Mouse (Mus musculus) liver, postnatal 0 days (tissue): ENCODE data around the gene Slc44a1. TPM values are rescaled to one million over a fixed set of nuclear protein-coding genes. Genes with fewer than 3 reads are reported as not detected.

Source experiments
- ATAC-seq: fragments of 200-750 bp; cut with Nextera tagmentation; 2 replicates; pipeline ENCODE4 v1.8.0; 2017; ENCODE audit warnings: mild to moderate bottlenecking, moderate library complexity
- DNase-seq: peaks from one replicate; pipeline ENCODE4 v3.0.0-alpha.2; 2016
- H3K27ac ChIP-seq: fragments of 300-500 bp; sonication (generic); 2 replicates; pipeline ENCODE4 v1.5.1; 2014; ENCODE audit warnings: antibody characterized with exemption, moderate library complexity, mild to moderate bottlenecking, low read depth
- H3K27me3 ChIP-seq: fragments of 300-500 bp; sonication (generic); 2 replicates; pipeline ENCODE4 v1.6.1; 2014; ENCODE audit warnings: low read length, control low read depth, mixed read lengths; ENCODE audit not compliant: insufficient read depth
- H3K36me3 ChIP-seq: fragments of 300-500 bp; sonication (generic); replicated peaks from 2 replicates; pipeline ENCODE4 v1.6.1; 2014; ENCODE audit warnings: mild to moderate bottlenecking, control low read depth, low read length, moderate library complexity, mixed read lengths; ENCODE audit not compliant: insufficient read depth
- H3K4me1 ChIP-seq: fragments of 300-500 bp; sonication (generic); 2 replicates; pipeline ENCODE4 v1.6.1; 2014; ENCODE audit warnings: antibody characterized with exemption, mild to moderate bottlenecking, control low read depth; ENCODE audit not compliant: insufficient read depth
- H3K4me2 ChIP-seq: fragments of 300-500 bp; sonication (generic); 2 replicates; pipeline ENCODE4 v1.6.1; 2014; ENCODE audit warnings: low read depth, mild to moderate bottlenecking, low read length, moderate library complexity, mixed read lengths
- H3K4me3 ChIP-seq: fragments of 300-500 bp; sonication (generic); 2 replicates; pipeline ENCODE4 v1.5.1; 2014; ENCODE audit warnings: low read depth, low read length
- H3K9ac ChIP-seq: fragments of 300-500 bp; sonication (generic); replicated peaks from 2 replicates; pipeline ENCODE4 v1.6.1; 2014; ENCODE audit warnings: mild to moderate bottlenecking, moderate library complexity
- H3K9me3 ChIP-seq: fragments of 300-500 bp; sonication (generic); 2 replicates; pipeline ENCODE4 v1.6.1; 2016; ENCODE audit warnings: mild to moderate bottlenecking, control low read depth, low read length, mixed read lengths
- CTCF ChIP-seq: sonication (generic); IDR thresholded peaks from 2 replicates; pipeline ENCODE4 v1.5.1; 2016; ENCODE audit warnings: antibody characterized with exemption, low read depth
- EP300 ChIP-seq: IDR thresholded peaks from 2 replicates; pipeline ENCODE4 v1.6.1; 2016; ENCODE audit warnings: antibody characterized with exemption, low read depth, mild to moderate bottlenecking
- WGBS: fragments of 180-500 bp; shearing (Covaris S2); extraction: QIAGEN DNeasy Blood & Tissue Kit; methylation state at CpG from one replicate; pipeline ENCODE4 v1.1.7; 2014; ENCODE audit not compliant: insufficient replicate concordance; 5-methylcytosine and 5-hydroxymethylcytosine counted together
- polyA plus RNA-seq: library from polyadenylated mRNA; unstranded; fragments of >200 nt; fragmentation: Nextera tagmentation; extraction: Ambion mirVana; gene quantifications from 2 replicates; pipeline ENCODE4 v1.2.1, GENCODE M21; 2015

The Slc44a1 gene
- polyA plus RNA-seq, 1 experiment from 2014 or later = 11.6 TPM

GRCm38 (mm10) chr4:53631316-53632010, 191.2 kb downstream of the Slc44a1 start, which contains the start of gene Fsd1l:
Gene Fsd1l (plus strand): TSS chr4:53631471.
- H3K4me1 ChIP-seq = 0 out of 2 replicates have a peak, but pooled peaks cover 3% of the 10 kb centered on the region
- under 1% methylated on average over 66 of the region's 88 CpGs for WGBS
- DNase-seq (peak; percentile 75), ATAC-seq (peak; percentile 90)
- TF ChIP-seq CTCF (peak; percentile 48), EP300 (no peak)
- H3K27ac ChIP-seq = no peak within 1 kb of the TSS
- H3K9me3 ChIP-seq = no peaks in the 10 kb centered on the region
- peak within 1 kb of the TSS; percentile 72 for H3K4me3 ChIP-seq
- H3K36me3 ChIP-seq = no peaks in the 10 kb centered on the region
- H3K27me3 ChIP-seq = peaks cover 10% of the 10 kb centered on the region
- peak within 1 kb of the TSS; percentile 65 for H3K9ac ChIP-seq
- peak within 1 kb of the TSS; percentile 86 for H3K4me2 ChIP-seq

DNA sequence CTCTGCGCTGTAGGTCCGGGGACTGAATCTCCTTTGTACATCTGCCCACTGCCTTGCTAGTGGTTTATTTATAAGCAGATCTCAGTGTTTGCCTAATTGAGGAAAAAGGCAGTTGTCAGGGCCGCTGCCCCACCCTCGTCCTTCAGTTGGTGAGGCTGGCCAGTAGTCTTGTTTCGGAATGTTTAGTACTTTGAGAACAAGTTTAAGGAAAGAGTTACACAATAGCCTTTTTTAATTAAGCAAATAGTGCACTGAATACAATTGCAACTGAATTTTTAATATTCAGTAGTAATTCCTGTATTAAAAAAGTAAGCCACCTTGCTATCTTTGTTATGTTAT, 191.8 kb downstream of the Slc44a1 start:
- Histone ChIP-seq H3K9me3 (no peaks in the 10 kb centered on the region), H3K4me2 (peak overlapping the region; percentile 86), H3K9ac (peak overlapping the region; percentile 65), H3K4me3 (peak overlapping the region; percentile 72), H3K4me1 (0 out of 2 replicates have a peak, but pooled peaks cover 3% of the 10 kb centered on the region), H3K36me3 (no peaks in the 10 kb centered on the region), H3K27me3 (peaks cover 10% of the 10 kb centered on the region), H3K27ac (no peak overlapping the region)
- TF ChIP-seq EP300 (no peak), CTCF (no peak)
- 2% methylated on average over 5 of the region's 5 CpGs for WGBS
- ATAC-seq = no peak
- DNase-seq = no peak

DNA sequence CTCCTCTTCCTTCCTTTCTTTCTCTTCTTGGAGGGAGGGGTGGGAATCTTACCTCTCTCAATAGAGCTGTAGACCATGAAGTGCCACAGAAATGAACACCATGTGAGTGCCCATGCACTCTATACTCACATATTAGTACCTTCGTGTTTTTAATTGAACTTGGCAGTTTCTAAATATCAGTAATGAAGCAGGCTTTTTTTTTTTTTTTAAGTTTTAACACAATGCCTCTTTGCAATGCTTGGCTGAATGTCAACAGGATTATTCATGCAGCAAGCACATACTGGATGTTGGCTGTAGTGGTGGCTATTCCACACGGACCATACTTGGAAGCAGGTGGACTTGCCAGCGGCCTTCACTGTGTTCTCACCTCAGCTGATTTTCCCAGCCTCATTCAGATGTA, 195.1 kb downstream of the Slc44a1 start:
- 85% methylated on average over 3 of the region's 3 CpGs for WGBS
- no peaks in the 10 kb centered on the region for H3K9me3 ChIP-seq
- H3K4me1 ChIP-seq = 0 out of 2 replicates have a peak, but pooled peaks cover 3% of the 10 kb centered on the region
- H3K9ac ChIP-seq = no peak overlapping the region
- DNase-seq = no peak
- ATAC-seq = no peak
- peaks cover 9% of the 10 kb centered on the region for H3K27me3 ChIP-seq
- no peak overlapping the region for H3K27ac ChIP-seq
- TF ChIP-seq EP300 (no peak), CTCF (no peak)
- H3K4me2 ChIP-seq = no peak overlapping the region
- no peak overlapping the region for H3K4me3 ChIP-seq
- no peaks in the 10 kb centered on the region for H3K36me3 ChIP-seq

DNA sequence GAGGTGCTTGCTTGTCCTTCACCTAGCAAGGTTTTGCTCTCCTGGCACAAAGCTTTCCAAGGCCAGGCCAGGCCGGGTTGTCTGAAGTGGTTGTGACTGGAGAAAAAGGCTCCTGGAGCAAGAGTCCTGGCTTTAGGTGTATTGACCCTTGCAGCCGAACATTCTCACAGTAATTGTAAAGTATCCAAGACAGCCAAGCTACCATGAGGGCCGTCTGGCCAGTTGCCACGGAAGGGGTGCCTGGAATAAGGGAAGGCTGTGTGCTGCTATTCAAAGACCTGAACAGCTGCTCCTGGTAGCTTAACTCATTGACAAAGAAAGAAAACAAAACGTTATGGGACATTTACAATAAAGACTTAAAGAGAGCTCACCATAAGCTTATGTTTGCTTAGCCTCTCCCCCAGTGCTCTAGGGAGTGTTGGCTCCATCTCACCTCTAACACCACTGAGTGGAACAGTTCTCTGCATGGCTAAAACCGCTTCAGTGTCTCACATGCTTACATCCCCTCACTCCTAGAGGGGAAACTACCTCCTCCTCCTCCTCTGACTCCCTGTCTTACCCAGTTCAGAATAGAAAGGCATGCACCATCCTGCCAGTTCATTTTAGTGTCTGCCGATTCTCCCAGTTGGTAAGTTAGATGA, 197.2 kb downstream of the Slc44a1 start:
- no peak overlapping the region for H3K4me3 ChIP-seq
- no peak for TF ChIP-seq EP300
- no peak for TF ChIP-seq CTCF
- H3K4me2 ChIP-seq = no peak overlapping the region
- H3K36me3 ChIP-seq = no peaks in the 10 kb centered on the region
- H3K27ac ChIP-seq = no peak overlapping the region
- no peaks in the 10 kb centered on the region for H3K9me3 ChIP-seq
- WGBS = 71% methylated on average over 7 of the region's 7 CpGs
- H3K4me1 ChIP-seq = no peaks in the 10 kb centered on the region
- no peak for DNase-seq
- no peak for ATAC-seq
- H3K27me3 ChIP-seq = no peaks in the 10 kb centered on the region
- no peak overlapping the region for H3K9ac ChIP-seq

GRCm38 (mm10) chr4:53638549-53639123, 198.4 kb downstream of the Slc44a1 start:
- H3K9ac ChIP-seq = no peak overlapping the region
- DNase-seq (no peak), ATAC-seq (no peak)
- no peaks in the 10 kb centered on the region for H3K9me3 ChIP-seq
- 60% methylated on average over 7 of the region's 7 CpGs for WGBS
- no peak overlapping the region for H3K27ac ChIP-seq
- H3K4me2 ChIP-seq = no peak overlapping the region
- no peak overlapping the region for H3K4me3 ChIP-seq
- TF ChIP-seq EP300 (no peak), CTCF (no peak)
- no peaks in the 10 kb centered on the region for H3K36me3 ChIP-seq
- H3K27me3 ChIP-seq = no peaks in the 10 kb centered on the region
- no peaks in the 10 kb centered on the region for H3K4me1 ChIP-seq

DNA sequence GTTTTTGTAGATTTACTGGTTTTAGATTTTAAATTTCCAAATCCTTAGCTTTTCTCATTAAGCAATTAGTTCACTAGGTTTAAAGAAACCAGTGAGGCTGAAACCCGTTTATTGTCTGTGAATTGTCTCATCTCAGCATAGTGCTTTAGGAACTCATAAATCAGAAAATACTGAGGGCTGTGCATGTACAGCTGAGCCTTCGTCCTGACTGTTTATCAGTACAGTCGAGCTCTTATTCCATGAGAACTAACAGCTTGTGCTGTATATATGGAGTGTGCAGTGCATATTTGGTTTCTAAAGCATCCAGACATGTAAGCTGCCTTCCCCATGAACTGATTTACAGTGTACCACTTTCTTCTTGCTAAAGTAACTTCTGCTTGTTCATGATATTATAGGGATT, 217.8 kb downstream of the Slc44a1 start:
- Histone ChIP-seq H3K4me1 (no peaks in the 10 kb centered on the region), H3K4me3 (no peak overlapping the region), H3K9me3 (no peaks in the 10 kb centered on the region), H3K27me3 (no peaks in the 10 kb centered on the region), H3K36me3 (peaks cover 8% of the 10 kb centered on the region; the same call in 1 of the 2 replicates), H3K4me2 (no peak overlapping the region), H3K27ac (no peak overlapping the region), H3K9ac (no peak overlapping the region)
- DNase-seq (no peak), ATAC-seq (no peak)
- WGBS = 59% methylated on average over 3 of the region's 3 CpGs
- TF ChIP-seq CTCF (no peak), EP300 (no peak)
